Mouse (Mus musculus) small intestine, adult 10 weeks (tissue): ENCODE data around the gene Cers5. TPM values are rescaled to one million over a fixed set of nuclear protein-coding genes. Genes with fewer than 3 reads are reported as not detected.

Source experiments
- polyA plus RNA-seq: library from polyadenylated mRNA; stranded (reverse); fragments of 350-450 nt; fragmentation: Illumina TruSeq; extraction: RNeasy Lipid Tissue Mini Kit (QIAGEN cat#74804); gene quantifications from one replicate; pipeline ENCODE4 v1.2.3, GENCODE M21; 2014; ENCODE audit warnings: low replicate concordance

The Cers5 gene
- polyA plus RNA-seq = 11.0 TPM

GRCm38 (mm10) chr15:99772881-99772924 is at the start of gene Cers5:
Gene Cers5 (minus strand): TSS chr15:99772885.

DNA sequence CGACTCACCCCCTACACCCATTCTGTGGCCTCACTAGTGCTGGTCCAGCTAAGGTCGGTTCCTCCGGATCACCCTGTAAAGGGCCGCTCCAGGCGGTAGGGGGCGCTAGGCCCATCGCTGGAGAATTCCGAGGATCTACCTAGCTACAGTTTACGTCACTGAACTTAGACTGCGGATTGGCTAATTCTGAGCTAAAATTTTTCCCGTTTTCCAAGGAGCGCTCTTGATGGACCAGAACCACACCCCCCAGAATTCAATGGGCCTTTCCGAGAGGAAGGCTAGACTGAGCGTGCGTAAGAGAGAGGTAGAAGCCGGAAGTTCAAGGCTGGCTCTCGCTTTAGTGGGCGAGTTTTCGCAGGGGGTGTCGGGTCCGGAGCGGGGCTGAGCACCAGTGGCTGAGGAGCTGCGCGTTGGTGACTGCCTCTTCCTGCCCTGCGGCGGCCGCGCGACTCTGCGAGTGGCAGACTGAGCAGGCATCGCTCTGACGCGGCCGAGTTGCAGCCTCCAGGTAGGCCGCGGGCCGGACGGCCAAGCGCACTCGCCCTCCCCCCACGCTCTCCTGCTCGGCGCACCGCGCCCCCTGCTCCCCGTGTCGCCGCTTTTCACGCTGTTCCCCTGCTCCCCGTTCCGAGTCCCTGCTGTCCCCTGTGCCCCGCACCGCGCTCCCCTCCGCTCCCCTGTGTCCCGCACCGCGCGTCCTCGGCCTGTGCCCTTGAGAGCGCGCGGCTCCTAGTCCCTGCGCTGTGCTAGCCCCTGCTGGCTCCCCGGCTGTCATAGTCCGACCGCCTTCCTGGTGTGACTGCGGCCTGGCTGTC is 47.1 kb downstream of the Cers5 start, which contains the start of gene Cox14:
TSS of gene Cox14 (plus strand) at position 278 of the 815 bp plus-strand sequence.

GRCm38 (mm10) chr15:99717386-99718334 is 55.0 kb downstream of the Cers5 start, which contains the start of gene Gpd1:
Gene Gpd1 (plus strand): TSS chr15:99717515.

GRCm38 (mm10) chr15:99705440-99706048 is 67.1 kb downstream of the Cers5 start, which contains the start of gene Gm17349:
Gene Gm17349 (minus strand): TSS chr15:99705490.

GRCm38 (mm10) chr15:99701999-99702900 is 70.4 kb downstream of the Cers5 start, which contains the start of gene Smarcd1:
Gene Smarcd1 (plus strand): TSS chr15:99702129.

Other genes starting within 250 kb of the Cers5 start
- not detected for gene Faim2, start 244.7 kb downstream of the Cers5 start, polyA plus RNA-seq
- gene Aqp2, start 193.8 kb downstream of the Cers5 start, polyA plus RNA-seq = not detected
- gene Aqp5, start 182.1 kb downstream of the Cers5 start, polyA plus RNA-seq = not detected
- not detected for gene Aqp6, start 171.5 kb downstream of the Cers5 start, polyA plus RNA-seq
- gene Racgap1, start 121.2 kb downstream of the Cers5 start, polyA plus RNA-seq = 14.3 TPM
- not detected for gene Asic1, start 102.5 kb downstream of the Cers5 start, polyA plus RNA-seq
- 2.5 TPM for gene Smarcd1, start 70.8 kb downstream of the Cers5 start, polyA plus RNA-seq
- not detected for gene Gm17349, start 67.4 kb downstream of the Cers5 start, polyA plus RNA-seq
- 13.6 TPM for gene Gpd1, start 55.4 kb downstream of the Cers5 start, polyA plus RNA-seq
- 25.1 TPM for gene Cox14, start 47.3 kb downstream of the Cers5 start, polyA plus RNA-seq
- gene Lima1, start 102.6 kb upstream of the Cers5 start, polyA plus RNA-seq = 128 TPM
- gene Fam186a, start 194.2 kb upstream of the Cers5 start, polyA plus RNA-seq = not detected
- gene Larp4, start 197.2 kb upstream of the Cers5 start, polyA plus RNA-seq = 102 TPM